Mouse (Mus musculus) kidney, embryonic 16.5 days (tissue): ENCODE data around the gene Gm10184. TPM values are rescaled to one million over a fixed set of nuclear protein-coding genes. Genes with fewer than 3 reads are reported as not detected.
"Not testable (repeated sequence)": the region's sequence is repeated elsewhere in the genome, so short reads cannot be mapped to it uniquely, and the experiment has no call there.

ENCODE experiments used
- ATAC-seq: fragments of 200-750 bp; cut with Nextera tagmentation; 2 replicates; pipeline ENCODE4 v1.8.0; 2017; ENCODE audit warnings: moderate TSS enrichment; ENCODE audit not compliant: low FRiP score, low TSS enrichment
- H3K27ac ChIP-seq: fragments of 300-500 bp; sonication (generic); 2 replicates; pipeline ENCODE4 v1.5.1; 2014; ENCODE audit warnings: low read length
- H3K27me3 ChIP-seq: fragments of 300-500 bp; sonication (generic); 2 replicates; pipeline ENCODE4 v1.6.1; 2014; ENCODE audit warnings: low read length, control low read depth, mixed read lengths; ENCODE audit not compliant: insufficient read depth
- H3K36me3 ChIP-seq: fragments of 300-500 bp; sonication (generic); 2 replicates; pipeline ENCODE4 v1.6.1; 2014; ENCODE audit warnings: low read length, control low read depth, mixed read lengths; ENCODE audit not compliant: insufficient read depth
- H3K4me1 ChIP-seq: fragments of 300-500 bp; sonication (generic); 2 replicates; pipeline ENCODE4 v1.6.1; 2014; ENCODE audit warnings: low read length, control low read depth, mixed read lengths; ENCODE audit not compliant: insufficient read depth
- H3K4me2 ChIP-seq: fragments of 300-500 bp; sonication (generic); replicated peaks from 2 replicates; pipeline ENCODE4 v1.6.1; 2014; ENCODE audit warnings: low read depth, low read length
- H3K4me3 ChIP-seq: fragments of 300-500 bp; sonication (generic); 2 replicates; pipeline ENCODE4 v1.5.1; 2014; ENCODE audit warnings: mild to moderate bottlenecking, low read length
- H3K9ac ChIP-seq: fragments of 300-500 bp; sonication (generic); replicated peaks from 2 replicates; pipeline ENCODE4 v1.6.1; 2014; ENCODE audit warnings: low read length
- H3K9me3 ChIP-seq: fragments of 300-500 bp; sonication (generic); 2 replicates; pipeline ENCODE4 v1.6.1; 2016; ENCODE audit warnings: low read length, control low read depth
- WGBS: fragments of 180-500 bp; shearing (Covaris S2); extraction: QIAGEN DNeasy Blood & Tissue Kit; methylation state at CpG from one replicate; pipeline ENCODE4 v1.1.7; 2014; 5-methylcytosine and 5-hydroxymethylcytosine counted together
- polyA plus RNA-seq: library from polyadenylated mRNA; unstranded; fragments of >200 nt; fragmentation: Nextera tagmentation; extraction: Ambion mirVana; gene quantifications from 2 replicates; pipeline ENCODE4 v1.2.1, GENCODE M21; 2015

The Gm10184 gene
- polyA plus RNA-seq: 55.6 and 118 TPM in 2 replicates

DNA sequence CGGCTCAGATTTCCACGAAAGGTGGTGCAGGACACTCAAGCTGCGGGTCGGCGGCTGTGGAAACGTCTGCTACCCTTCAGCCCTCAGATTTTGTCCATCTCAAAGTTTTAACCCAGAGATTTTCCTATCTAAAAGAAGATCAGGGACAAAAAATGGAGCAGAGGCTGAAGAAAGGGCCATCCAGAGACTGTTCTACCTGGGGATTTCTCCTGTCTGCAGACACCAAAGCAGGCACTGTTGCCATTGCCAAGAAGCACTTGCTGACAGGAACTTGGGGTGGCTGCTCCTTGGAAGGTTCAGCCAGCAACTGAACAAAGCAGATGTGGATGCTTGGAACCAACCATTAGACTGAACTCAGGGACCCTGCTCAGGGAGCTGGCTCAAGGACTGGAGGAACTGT, at the start of gene Gm10184:
TSS of gene Gm10184 (minus strand) at position 101 of the 400 bp plus-strand sequence.
- 90% methylated on average over 6 of the region's 6 CpGs for WGBS
- Histone ChIP-seq H3K4me2 (no peak within 1 kb of the TSS), H3K27me3 (no peaks in the 10 kb centered on the region), H3K36me3 (no peaks in the 10 kb centered on the region), H3K9me3 (no peaks in the 10 kb centered on the region), H3K4me3 (no peak within 1 kb of the TSS), H3K4me1 (no peaks in the 10 kb centered on the region), H3K27ac (no peak within 1 kb of the TSS), H3K9ac (no peak within 1 kb of the TSS)
- ATAC-seq: no peak

DNA sequence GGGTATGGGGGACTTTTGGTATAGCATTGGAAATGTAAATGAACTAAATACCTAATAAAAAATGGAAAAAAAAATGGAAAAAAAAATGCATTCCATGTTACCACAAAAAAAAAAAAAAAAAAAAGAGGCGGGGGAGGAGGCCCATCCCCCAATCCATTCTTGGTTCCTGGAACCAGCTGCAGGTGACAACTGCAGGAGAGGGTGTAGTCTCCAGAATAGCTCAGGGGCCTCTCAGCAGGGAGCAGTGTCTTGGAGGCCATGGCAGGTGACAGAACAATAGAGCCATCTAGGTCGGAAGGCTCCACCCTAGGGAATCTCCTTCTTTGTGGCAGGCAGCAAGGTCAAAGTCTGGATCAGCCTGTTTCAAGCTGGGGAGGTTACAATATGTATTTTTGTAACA, 23.7 kb upstream of the Gm10184 start:
- H3K4me3 ChIP-seq: no peak overlapping the region
- ATAC-seq: no peak
- H3K36me3 ChIP-seq: no peaks in the 10 kb centered on the region
- no peak overlapping the region for H3K27ac ChIP-seq
- H3K27me3 ChIP-seq: no peaks in the 10 kb centered on the region
- H3K4me1 ChIP-seq: no peaks in the 10 kb centered on the region
- no peak overlapping the region for H3K9ac ChIP-seq
- no peaks in the 10 kb centered on the region for H3K9me3 ChIP-seq
- H3K4me2 ChIP-seq: no peak overlapping the region
- WGBS: 58% methylated on average over 2 of the region's 2 CpGs

- H3K27ac ChIP-seq: no peak overlapping the region
- no peaks in the 10 kb centered on the region for H3K36me3 ChIP-seq
- H3K4me1 ChIP-seq: no peaks in the 10 kb centered on the region
- no peak overlapping the region for H3K4me2 ChIP-seq
- no peak overlapping the region for H3K4me3 ChIP-seq
- H3K9me3 ChIP-seq: no peaks in the 10 kb centered on the region
- no peak overlapping the region for H3K9ac ChIP-seq
- no peaks in the 10 kb centered on the region for H3K27me3 ChIP-seq
- ATAC-seq: no peak
Observed at GRCm38 (mm10) chr17:89907686-89908085, 2.6 kb downstream of the Gm10184 start.

GRCm38 (mm10) chr17:89904701-89905100, 5.5 kb downstream of the Gm10184 start:
- not testable (repeated sequence) for H3K4me3 ChIP-seq, H3K9ac ChIP-seq, H3K27me3 ChIP-seq, H3K9me3 ChIP-seq, H3K4me2 ChIP-seq, H3K27ac ChIP-seq, ATAC-seq, H3K4me1 ChIP-seq, H3K36me3 ChIP-seq
- 86% methylated on average over 5 of the region's 5 CpGs for WGBS

DNA sequence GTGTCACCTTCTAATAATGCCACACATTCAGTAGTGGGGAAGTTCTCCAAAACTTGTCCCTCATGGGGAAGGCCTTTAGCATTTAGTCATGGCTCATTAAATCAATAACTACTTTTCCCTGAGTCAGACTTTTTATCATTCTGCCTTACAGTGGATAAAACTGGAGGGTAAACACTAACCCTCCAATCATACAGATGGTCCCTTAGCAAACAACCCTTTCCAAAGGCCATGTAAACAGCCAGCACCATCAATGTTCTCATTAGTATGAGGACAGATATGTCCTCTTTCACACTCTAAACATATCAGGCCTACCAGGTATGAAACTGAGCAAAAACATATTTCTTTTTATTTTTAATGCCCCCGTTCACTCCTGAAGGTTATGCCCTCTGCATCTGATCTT, 7.5 kb downstream of the Gm10184 start:
- Histone ChIP-seq H3K4me2 (no peak overlapping the region), H3K36me3 (no peaks in the 10 kb centered on the region), H3K27me3 (no peaks in the 10 kb centered on the region), H3K4me1 (no peaks in the 10 kb centered on the region), H3K27ac (no peak overlapping the region), H3K9me3 (no peaks in the 10 kb centered on the region), H3K9ac (no peak overlapping the region), H3K4me3 (no peak overlapping the region)
- ATAC-seq: no peak
- 89% methylated on average over 1 of the region's 1 CpGs for WGBS

- H3K9me3 ChIP-seq: no peaks in the 10 kb centered on the region
- WGBS: 50% methylated on average over 7 of the region's 7 CpGs
Observed at GRCm38 (mm10) chr17:89900610-89901009, 9.6 kb downstream of the Gm10184 start.

DNA sequence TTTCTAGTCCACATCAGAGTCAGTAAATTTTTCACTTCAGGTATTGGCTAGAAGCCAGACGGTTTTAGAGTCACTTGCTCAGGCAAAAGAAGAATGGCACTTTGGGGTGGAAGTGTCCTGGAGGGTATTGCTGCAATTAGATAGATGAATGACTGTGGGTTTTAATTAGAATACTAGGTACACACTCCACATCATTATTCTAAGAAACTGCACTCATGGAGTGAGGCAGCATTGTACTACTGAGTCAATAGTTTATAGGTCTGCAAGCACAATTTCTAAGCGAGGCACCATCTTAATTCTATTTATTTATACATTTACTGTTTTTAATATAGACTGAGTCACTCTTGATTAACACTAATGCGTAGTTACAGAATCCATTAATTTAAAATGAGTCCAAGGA, 10.4 kb downstream of the Gm10184 start:
- whole genome bisulfite sequencing: 67% methylated on average over 3 of the region's 3 CpGs
- Histone ChIP-seq H3K4me2 (no peak overlapping the region), H3K27ac (no peak overlapping the region), H3K9me3 (no peaks in the 10 kb centered on the region), H3K27me3 (no peaks in the 10 kb centered on the region), H3K4me3 (no peak overlapping the region), H3K9ac (no peak overlapping the region), H3K4me1 (no peaks in the 10 kb centered on the region), H3K36me3 (no peaks in the 10 kb centered on the region)
- no peak for ATAC-seq

More at GRCm38 (mm10) chr17:89900610-89901009, 9.6 kb downstream of the Gm10184 start:
- Histone ChIP-seq H3K9ac (no peak overlapping the region), H3K27me3 (no peaks in the 10 kb centered on the region), H3K4me1 (no peaks in the 10 kb centered on the region), H3K36me3 (no peaks in the 10 kb centered on the region), H3K4me3 (no peak overlapping the region), H3K4me2 (no peak overlapping the region), H3K27ac (no peak overlapping the region)
- ATAC-seq: no peak

- Histone ChIP-seq H3K9me3 (no peaks in the 10 kb centered on the region), H3K27ac (no peak overlapping the region), H3K36me3 (no peaks in the 10 kb centered on the region), H3K4me3 (no peak overlapping the region), H3K4me2 (no peak overlapping the region), H3K4me1 (no peaks in the 10 kb centered on the region), H3K27me3 (no peaks in the 10 kb centered on the region), H3K9ac (no peak overlapping the region)
- WGBS: 76% methylated on average over 3 of the region's 3 CpGs
- no peak for ATAC-seq
Observed at GRCm38 (mm10) chr17:89864996-89865395, 45.3 kb downstream of the Gm10184 start.
